Mouse (Mus musculus): ENCODE measurements around the gene Tmem40.

The Tmem40 gene

DNA sequence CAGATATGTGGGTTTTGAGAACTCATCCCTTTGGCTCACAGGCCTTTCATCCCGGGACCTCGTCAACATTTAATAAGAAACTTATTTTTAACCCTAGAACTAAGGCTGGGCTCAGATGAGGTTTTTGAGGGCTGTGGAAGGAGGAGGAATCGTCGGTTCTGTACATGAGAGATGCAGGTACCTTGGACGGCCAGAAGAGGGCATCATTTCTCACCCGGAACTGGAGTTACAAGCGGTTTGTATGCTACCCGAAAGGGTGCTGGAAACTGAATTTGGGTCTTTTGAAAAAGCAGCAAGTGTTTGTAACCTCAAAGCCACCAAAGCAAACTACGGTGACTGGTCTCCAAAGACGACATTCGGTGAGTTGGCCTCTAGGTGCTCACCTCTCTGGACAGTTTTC, 60.9 kb downstream of the Tmem40 start:
- no peak for DNase-seq (ENCODE audit: low spot score)

DNA sequence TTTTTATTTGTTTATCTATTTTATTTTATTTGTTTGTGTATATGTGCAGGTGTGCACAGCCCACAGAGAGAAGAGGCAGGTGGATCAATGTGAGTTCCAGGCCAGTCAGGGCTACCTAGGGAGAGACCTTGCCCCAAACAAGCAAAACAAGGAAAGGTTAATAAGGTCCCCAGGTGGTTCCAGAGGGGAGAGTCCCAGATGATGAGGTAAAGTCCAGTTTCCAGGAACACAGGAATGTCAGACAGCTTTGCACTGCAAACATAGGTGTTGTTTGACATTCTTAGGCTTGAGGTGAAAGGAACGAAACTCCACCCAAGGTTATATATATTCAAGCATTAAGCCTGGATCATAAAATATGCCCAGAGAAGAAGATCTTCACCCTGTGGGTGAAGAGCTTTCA, 61.4 kb downstream of the Tmem40 start:
- DNase-seq (ENCODE audit: low spot score), result no peak

DNA sequence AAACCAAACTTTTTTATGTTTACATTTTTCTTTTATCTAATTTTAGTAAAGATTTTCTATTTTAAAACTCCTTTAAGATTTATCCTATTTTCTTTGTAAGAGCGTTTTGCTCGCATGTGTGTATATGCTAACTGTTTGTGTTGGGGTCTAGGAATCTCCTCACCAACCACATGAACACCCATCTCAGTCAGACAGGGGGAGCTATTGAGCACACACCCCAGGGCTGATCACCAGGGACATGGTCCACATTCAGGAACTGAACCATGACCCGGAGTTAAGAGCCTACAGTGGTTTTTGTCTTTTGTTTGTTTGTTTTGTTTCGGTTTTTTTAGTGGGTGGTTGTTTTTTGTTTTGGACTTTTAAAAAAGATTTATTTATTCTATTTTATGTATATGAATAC, 63.5 kb downstream of the Tmem40 start:
- no peak for DNase-seq (ENCODE audit: low spot score)

DNA sequence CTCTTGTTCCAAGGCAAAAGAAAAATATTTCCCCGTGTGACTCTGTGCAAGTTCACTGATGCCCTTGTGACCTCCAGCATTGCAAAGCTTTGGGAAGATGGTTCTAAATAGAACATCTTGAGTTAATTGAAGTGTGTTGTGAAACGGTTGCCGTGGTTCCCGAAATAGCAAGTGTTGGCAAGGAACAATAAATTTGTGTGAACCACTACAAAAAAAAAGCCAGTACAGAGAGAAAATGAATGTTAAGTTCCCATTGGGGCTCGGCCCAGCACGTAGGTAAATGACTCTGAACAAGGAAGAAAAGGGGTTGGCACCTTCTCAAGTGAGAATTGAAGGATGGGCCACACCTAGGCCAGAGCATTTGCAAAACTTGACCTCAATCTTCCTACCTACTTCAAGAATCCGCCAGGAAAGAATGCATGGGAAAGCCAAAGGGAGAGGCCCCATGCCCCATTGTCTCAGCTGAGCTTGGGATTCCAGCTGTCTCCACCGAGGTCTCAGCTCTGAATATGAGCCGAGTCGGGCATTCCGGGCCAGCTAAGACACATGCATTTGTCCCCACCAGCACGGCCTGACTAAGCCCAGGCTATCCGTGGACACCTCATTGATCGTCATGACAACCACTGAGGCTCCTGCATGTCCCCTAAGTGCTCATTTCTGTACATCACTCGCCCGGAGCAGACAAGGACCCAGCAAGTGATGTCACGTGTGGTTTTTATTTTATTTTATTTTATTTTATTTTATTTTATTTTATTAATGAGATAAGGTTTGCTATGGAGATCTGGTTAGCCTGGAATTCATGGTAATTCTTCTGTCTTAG, 64.3 kb downstream of the Tmem40 start:
- no peak for DNase-seq (ENCODE audit: low spot score)

DNA sequence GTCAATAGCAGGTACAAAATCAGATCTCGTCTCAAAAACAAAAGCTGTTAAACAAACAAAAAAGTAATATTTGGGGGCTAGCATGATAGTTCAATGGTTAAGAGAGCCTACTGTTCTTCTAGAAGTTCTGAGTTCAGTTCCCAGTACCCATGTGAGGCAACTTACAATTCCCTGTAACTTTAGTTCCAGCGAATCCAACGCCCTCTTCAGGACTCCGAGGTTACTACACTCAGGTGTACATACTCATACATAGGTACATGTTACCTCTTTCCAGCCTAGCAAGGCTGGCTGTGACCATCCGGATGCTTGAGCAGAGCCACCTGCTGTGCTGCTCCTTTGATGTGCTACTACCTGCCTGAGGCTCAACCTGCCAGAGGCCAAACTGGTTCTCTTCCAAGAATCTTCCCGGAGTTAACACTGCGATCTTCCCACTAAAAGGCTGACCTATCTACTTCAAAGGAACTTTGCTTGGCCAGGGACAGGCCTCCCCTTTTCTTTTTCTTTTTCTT, 65.4 kb downstream of the Tmem40 start:
- DNase-seq (ENCODE audit: low spot score), result no peak

DNA sequence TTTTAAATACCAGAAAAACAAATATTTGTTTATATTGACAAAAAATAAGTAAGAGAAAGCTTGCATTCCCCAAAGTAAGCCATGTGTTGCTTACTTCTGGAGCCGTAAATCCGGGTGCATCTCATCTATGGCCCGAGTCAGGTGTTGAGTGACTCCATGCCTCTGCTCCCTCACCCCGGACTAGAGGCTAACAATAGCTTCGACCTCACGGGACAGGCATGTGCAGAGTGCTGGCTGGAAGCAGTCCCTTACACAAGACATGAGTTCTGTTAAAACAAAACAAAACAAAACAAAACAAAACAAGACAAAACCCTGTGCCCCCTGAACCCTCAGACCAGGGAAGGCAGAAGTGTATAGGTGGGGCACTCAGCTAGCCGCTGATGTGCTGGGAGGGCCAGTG, 67.1 kb downstream of the Tmem40 start:
- no peak for DNase-seq (ENCODE audit: low spot score)

DNA sequence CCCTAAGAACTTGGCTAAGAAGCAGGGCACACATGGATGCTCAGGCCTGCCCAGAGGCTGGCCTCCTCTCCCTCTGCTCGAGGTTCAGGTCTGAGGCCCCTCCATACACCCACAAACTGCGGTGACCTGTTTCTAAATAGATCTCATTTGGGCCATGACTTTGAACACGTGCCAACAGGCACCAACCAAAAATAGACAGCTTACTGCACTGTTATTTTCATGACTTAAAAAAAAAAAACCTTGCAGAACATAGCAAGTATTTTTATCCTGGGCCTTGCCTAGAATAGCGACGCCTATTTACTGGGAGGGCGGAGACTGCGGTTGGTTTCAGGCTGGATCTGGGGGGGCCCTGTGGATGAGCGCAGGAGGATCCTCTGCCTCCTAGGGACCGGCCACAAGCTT, 67.8 kb downstream of the Tmem40 start:
- no peak for DNase-seq (ENCODE audit: low spot score)

DNA sequence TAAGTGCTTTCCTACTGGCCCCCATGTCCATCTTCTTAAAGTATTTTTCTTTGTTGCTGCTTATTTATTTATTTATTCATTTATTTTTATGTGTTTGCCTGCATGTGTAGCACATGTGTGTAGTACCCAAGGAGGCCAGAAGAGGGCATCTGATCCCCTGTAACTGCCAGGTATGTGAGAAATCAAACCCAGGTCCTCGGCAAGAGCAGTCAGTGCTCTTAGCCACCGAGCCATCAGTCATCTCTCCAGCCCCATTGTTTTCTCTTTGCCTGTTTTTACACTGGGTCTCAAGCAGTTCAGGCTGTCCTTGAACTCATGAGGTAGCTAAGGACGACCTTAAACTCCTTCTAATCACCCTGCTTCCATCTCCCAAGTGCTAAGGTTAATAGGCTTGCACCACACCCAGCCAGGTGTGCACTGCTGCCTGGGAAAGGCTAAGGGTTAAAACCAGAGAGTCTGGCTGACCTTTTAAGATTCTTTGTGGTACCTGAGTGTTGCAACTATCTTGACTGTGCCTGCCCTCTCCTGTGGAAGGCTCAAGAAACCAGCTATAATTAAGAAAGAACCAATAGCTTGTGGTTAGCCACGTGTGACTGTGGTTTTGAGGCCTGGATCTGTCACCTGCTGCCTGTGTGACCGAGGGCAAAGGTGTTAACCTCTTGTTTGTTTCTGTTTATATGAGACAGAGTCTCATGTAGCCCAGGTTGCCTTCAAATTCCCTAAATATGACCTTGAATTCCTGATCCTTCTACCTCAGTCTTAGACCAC, 69.1 kb downstream of the Tmem40 start:
- no peak for DNase-seq (ENCODE audit: low spot score)

DNA sequence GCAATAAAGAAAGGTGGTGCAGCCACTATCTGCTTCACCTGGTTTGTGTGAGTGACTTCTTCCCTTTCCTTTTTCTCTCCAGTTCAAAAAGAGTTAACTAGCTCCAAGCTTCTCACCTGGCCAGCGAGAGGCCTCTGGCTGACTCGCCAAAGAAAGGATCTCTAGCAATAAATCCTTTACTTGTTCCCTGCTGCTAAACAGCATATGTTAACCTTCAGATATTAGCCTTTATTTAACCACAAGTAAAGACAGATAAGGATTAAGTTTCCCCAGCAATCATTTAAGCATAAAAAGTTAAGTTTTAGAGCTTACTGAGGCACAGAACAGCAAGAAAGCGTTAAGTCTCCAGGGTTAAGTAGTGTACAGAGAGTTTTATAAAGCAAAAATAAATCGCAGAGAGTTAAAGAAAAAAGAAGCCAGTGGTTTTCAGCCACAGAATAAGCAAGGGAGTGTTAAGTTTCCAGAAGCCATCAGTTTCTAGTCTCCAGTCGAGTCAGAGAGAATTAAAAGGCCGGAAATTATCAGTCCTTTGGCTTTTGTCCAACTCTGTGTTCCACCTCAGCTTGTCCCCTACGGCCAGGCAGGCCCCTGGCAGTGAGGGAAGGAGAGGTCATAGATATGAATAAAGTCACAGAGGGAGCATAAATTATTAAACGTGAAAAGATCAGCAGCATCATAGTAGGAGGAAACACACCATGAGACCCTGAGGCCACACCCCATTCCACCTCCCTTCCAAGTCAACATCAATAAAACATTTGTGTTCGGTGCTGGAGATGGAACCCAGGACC, 69.9 kb downstream of the Tmem40 start:
- DNase-seq (ENCODE audit: low spot score), result no peak

DNA sequence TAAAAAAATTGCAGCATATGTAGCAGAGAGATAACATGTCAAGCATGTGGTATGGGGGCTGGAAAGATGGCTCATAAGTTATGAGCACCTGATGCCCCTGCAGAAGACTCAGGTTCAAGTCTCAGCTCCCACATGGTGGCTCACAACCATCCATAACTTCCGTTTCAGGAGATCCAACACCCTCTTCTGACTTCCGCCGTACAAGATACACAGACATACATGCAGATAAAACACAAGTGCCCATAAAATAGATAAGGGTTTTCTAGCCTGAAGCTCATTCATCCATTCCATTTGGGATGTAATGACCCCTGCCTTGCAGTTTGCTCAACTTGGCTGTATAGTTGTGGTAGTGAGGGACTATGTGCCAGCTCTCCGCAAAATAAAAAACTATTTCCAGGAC, 72.1 kb downstream of the Tmem40 start:
- DNase-seq (ENCODE audit: low spot score), result no peak

DNA sequence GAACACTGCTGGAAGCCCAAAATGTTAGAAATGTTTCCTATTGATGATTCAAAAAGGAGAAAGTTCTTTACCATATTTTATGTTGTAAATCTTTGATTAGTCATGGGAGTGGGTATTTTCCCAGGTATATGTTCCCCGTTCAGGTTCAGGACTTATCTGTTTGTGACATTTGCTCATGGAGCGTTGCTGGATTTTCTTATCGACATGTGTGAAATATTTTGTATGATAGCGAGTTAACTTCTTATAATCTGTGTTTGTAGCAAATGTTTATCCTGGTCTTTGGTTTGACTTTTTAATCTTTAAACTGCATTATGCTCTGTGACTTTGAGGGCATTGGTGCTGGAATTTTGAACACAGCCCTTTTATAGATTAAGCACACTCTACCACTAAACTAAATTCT, 73.6 kb downstream of the Tmem40 start:
- DNase-seq (ENCODE audit: low spot score), result no peak

DNA sequence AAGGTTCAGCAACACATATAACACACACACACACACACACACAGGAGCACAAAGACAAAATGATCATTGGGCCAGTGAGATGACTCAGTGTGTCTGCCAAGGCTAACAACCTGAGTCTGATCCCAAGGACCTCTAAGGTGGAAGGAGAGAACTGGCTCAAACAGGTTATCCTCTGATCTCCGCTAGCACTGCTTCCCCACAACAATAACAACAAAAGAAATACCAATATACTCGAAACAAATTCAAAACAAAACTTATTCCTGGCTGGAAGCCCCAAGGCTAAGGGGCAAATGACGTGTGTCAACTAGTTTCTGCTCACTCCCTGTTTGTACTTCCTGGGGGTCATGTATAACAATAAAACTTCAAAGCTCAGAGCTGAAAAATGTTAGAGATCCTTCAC, 74.5 kb downstream of the Tmem40 start:
- no peak for DNase-seq (ENCODE audit: low spot score)

DNA sequence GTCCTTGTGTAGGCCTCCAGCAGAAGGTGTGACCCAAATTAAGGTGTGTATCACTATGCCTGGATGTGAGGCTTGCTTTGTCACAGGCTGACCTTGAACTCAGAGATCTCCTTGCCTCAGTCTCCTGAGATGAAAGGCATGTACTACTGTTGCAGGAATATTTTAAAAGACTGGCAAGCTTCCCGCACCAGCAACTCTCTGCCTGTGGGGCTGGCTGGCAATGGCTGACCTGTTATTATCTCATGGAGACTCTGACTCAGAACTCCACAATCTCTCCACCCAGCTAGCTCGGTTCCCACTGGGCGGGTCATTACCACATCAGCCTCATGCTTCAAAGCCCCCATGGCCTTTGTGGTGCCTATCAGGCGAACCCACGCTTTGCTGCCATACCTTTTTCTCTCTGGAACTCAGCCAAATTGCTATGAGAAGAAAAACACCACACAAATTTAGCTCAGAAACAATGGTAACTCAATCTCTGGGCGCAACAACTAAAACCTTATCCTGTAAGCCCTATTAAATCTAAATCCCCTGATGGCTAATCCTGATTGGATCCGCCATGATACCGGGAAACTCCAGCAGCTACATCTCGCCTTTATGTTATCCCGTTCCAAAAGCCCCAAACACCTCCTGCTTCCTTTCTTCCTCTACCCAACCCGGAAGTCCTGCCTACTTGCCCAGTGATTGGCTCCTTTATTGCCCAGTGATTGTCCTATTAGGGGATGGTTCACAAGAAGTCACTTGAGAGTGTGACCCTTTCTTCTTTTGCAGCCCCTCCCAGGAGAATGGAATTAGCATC, 77.2 kb downstream of the Tmem40 start:
- DNase-seq (ENCODE audit: low spot score), result no peak

DNA sequence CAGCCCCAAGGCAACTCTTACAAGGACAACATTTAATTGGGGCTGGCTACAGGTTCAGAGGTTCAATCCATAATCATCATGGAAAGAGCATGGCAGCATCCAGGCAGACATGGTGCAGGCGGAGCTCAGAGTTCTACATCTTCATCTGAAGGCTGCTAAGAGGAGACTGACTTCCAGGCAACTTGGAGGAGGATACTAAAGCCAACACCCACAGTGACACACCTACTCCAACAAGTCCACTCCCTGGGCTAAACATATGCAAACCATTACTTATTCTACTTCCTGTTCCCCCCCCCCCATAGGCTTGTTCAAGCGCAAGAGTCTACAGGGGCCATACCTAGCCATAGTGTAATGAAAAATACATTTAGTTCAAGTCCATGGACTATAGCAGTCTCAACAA, 77.9 kb downstream of the Tmem40 start:
- no peak for DNase-seq (ENCODE audit: low spot score)

DNA sequence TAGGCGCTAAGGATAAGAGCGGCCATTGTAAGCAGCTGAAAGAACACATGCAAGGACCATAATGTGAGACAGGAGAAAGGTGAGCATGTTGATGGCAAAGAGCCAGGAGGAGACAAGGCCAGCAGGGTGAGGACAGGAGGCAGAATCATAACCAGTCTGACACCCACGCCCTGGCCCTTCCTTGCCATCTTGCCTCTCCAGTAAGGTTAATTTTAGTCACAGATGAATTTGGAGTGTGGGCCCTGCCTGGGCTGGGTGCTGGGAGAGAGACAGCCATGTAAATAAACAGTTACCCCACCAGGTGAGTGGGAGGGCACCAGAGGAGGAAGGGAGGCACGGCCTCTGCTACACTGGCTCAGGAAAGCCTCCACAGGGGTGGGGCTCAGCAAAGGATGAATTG, 81.1 kb downstream of the Tmem40 start:
- no peak for DNase-seq (ENCODE audit: low spot score)
